Mouse (Mus musculus): ENCODE results near the gene Ada.

Ada gene

DNA sequence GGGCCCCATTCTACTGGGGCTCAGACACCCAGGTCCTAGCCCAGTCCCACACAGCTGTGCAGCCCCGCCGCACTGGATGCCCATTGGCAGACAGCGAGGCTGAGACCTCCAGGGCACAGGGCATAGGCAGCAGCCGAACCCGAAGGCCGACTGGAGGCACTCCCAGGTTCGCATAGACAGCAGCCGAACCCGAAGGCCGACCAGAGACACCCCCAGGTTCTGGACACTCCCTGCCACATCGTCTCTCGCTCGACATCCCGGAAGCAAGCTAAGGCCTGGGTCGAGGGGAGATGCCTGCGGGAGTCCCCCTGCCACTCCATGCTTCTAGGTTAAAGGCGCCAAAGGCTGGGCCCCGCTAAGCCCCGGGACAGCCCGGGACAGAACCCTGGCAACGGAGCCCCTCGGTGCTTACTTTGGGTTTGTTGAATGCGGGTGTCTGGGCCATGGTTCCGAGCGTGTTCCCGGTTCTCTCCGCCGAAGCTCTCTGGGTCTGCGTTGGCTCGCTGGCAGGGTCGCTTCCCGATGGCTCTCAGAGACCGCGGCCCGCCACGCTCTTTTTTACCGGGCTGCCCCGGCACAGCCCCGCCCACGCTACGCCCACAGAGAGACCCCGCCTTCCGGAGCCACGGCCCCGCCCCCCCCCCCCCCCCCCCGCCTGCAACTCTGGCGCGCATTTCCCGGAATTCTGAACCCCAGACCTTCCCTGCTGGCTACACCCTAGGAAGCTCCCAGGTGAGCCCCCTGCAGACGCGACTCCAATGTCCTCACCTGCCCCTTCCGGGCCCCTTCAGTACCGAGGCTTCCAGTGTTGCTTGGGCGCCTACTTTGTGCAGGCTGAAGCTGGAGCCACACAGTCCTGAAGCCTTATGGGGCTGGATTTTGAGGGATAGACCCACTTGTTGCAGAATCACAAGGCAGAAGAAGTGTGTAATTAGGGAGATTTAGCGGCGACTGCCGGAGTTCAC lies at the start of gene Ada:
Gene Ada (minus strand): TSS at position 593 of the 965 bp plus-strand sequence.
- peak; percentile 65 for DNase-seq

DNA sequence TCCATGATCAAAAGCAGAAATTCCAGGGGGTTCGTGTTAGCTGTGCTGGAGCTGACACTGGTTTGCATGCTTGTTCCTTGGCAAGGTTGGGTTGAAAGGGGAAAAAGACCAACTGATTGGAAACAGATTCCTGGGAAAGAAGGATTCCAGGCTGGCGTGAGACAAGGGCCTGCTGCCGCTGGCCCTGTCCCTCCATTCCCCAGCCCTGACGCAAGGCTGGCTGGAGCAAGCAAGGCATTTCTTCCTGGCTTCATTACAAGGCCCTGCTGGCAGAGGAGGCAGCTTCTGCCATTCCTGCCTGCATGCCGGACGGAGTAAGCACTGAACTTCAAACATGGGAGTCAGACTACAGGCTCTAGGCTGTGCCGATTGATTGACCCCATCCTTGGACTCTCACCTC lies 48.4 kb upstream of the Ada start:
- DNase-seq: no peak

GRCm38 (mm10) chr2:163788484-163788883 lies 38.4 kb upstream of the Ada start:
- DNase-seq: peak; percentile 79

GRCm38 (mm10) chr2:163787709-163788108 lies 37.7 kb upstream of the Ada start:
- DNase-seq: peak; percentile 81

DNA sequence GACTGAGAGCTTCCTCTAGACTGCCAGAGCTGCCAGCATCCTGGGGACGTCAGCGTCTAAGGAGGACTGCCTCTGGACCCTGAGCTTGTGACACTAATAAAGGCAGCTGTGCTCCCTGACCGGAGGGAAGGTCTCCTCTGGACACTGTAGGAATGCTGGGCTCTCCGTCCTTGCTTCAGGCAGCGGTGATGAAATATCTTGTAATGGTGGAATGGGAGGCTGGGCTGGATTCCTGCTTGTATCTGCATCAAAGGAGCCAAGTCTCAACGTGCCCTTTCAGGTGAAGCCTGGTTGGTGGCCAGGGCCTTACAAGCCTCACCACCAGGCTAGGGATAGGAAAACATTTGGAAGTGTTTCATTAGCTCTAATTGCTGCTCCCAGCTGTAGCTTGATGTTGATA lies 37.0 kb upstream of the Ada start:
- no peak for DNase-seq

GRCm38 (mm10) chr2:163783901-163784300 lies 33.9 kb upstream of the Ada start:
- no peak for DNase-seq

DNA sequence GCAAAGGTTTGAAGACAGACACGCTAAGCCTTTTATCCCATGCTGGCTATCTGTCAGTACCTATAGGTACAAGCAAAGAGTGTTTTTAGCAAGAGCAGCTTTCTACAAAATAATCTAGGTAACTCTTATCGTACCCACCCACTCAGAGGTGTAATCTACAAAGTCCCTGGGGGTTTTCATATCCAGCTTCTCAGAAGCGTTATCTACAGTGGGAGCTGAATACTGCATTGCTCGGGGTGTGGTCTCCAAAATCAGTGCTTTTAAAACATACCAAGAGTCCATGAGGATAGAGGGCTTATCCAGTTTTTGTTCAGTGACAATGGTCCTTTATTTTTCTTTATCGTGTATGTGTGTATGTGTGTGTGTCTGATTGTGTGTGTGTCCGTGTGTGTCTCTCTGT lies 33.3 kb upstream of the Ada start:
- DNase-seq: no peak

DNA sequence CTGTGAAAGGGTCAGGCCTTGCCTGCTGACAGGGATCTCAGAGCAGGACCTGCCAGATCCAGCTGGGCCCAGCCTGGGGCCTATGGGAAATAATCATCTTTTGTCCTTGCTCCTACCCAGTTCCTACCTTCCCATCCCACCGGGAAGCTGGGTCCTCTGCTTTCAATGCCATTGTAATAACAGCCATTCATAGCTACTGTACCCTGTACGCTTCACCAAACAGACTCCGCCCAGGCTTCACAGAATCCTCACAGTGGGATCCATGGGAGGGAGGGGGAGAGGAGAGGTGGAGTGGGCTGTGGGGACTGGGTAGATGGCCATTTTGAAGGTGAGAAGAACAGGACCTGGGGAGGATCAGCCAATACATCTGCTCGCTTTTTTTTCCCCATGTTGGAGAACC lies 28.9 kb upstream of the Ada start:
- DNase-seq: peak; percentile 85

- DNase-seq: peak; percentile 64
These were observed 27.0 kb upstream of the Ada start for GRCm38 (mm10) chr2:163777061-163777460.

- peak; percentile 60 for DNase-seq
These were observed 26.6 kb upstream of the Ada start for GRCm38 (mm10) chr2:163776661-163777060.

DNA sequence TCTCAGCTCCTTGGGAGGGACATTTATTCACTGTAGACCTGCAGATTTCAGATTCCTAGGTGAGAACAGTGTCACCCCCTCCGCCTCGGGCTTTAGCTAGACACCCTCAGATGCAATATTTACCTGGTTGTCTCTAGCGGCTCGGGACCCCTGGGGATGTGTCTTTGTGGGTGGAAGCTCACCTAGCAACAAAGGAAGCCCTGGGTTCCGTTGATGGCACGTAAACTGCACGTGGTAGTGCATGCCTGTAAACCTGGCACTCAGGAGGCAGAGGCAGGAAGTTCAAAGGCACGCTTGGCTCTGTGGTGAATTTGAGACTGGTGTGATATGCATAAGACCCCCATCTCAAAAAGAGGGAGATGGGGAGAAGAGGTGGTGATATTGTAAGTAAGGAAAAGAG lies 20.7 kb upstream of the Ada start:
- no peak for DNase-seq

- no peak for DNase-seq
These were observed 16.9 kb upstream of the Ada start for GRCm38 (mm10) chr2:163766890-163767289.

DNA sequence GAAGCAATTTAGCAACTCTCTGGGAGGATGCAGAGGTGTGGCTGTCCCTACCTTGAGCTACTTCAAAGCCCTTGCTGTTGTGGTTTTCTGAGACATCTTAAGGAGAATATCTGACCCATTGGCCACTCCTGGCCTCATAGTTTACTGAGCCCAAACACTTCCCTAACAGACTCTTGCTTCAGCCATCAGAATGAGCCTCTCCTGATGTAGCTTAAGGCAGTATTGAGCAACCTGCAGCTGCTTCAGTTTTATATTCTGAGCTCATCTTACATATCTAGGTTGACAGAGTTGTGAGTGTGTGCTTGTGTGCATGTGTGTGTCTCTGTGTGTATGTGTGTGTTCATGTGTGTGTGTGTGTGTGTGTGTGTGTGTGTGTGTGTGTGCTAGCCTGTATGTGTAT lies 16.2 kb upstream of the Ada start:
- no peak for DNase-seq

GRCm38 (mm10) chr2:163761402-163761801 lies 11.4 kb upstream of the Ada start:
- no peak for DNase-seq

DNA sequence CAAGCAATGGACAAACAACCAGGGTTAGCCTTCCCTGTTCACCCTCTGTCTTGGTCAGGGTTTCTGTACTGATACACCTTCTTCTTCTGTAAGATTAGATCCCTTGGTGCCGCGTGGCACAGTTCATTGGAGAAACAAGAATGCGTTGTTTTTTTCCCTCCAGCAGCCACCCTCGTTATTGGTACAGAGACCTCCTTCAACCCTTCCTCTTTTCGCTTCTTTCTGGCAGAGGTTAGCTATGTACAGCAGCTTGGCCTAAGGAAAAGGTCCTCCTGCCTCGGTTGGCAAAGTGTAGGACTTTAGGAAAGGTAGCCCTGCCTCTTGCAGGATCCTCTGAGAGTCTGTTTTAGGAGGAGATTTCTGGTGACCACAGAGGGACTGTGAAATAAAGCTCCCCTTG lies 10.6 kb upstream of the Ada start:
- no peak for DNase-seq

GRCm38 (mm10) chr2:163758146-163758545 lies 8.1 kb upstream of the Ada start:
- DNase-seq: no peak

DNA sequence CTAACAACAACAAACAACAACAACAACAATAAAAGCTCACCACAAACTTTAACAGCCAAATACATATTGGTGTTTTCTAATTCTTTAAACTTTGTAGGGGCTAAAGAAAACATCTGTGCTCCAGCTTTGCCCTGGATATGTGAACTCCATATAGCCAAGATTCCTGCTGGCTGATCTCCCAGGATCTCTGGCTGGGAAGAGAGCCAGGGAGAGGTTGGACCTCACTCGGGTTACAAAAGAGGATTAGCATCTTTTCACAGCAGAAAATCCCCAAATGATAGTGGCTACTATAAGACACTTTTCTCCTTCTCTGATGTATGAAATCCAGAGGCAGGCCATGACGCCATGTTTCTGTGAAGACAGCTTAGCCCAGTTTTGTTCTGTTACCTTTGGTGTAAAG lies 6.7 kb upstream of the Ada start:
- no peak for DNase-seq

GRCm38 (mm10) chr2:163754228-163754627 lies 4.2 kb upstream of the Ada start:
- no peak for DNase-seq

- no peak for DNase-seq
These were observed 5.1 kb downstream of the Ada start for GRCm38 (mm10) chr2:163744801-163745570.

GRCm38 (mm10) chr2:163743357-163743756 lies 6.7 kb downstream of the Ada start:
- DNase-seq: no peak

GRCm38 (mm10) chr2:163742656-163743055 lies 7.4 kb downstream of the Ada start:
- DNase-seq: no peak

DNA sequence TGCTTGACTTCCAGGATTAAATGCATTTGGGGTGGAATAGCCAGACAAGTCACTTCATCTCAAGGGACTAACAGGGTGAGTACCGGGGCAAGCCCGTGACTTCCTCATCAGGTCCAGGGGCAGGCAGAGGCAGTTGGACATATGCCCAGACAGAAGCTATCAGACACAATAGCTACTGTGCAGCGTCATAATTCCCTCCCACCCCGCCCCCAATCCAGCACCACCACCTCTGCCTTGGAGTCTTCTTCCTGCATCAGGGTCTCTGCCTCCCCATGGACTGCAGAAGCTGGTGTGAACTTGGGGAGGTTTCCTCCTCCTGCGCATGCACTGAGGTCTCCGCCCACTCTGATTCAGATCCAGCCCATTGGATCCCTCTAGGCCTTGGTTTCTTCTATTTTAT lies 14.1 kb downstream of the Ada start:
- peak; percentile 51 for DNase-seq

DNA sequence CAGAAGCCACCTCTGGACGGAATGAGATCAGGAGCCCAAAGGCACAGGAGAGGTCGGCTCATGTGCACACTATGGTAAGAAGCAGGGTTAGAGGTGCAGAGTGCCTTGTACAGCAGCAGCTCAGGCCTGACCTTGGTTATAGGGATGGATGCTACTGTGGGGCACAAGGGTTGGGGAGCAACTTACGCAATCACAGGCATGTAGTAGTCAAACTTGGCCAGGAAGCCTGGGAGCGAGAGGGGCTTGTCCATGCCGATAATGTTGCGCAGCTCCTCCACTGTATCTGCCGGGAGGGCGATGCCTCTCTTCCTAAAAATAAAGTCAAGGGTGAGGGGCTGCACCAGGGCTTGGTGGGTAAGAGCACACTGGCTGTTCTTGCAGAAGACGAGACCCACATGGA lies 14.9 kb downstream of the Ada start:
- DNase-seq: no peak

DNA sequence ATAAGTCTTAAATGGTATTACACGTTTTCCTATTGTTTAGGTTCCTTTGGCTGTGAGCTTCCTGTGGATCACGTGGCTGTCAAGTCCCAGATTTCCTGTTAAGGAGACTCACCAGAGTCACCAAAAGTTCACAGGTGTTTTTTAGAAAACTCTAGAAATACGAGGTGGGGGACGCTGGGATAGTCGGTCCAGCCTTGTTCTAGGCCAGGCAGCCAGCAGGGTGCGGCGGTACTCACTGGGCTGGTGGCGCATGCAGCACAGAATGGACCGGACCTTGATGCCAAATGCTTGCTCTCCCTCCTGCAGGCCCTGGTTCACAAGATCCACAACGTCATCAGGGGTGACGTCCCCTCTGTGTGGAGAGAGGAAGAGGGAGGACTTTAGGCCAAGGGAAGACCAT lies 18.0 kb downstream of the Ada start:
- no peak for DNase-seq

Data from retina, postnatal 1 day (tissue).